Mouse (Mus musculus) lung, adult 2 months (tissue): ENCODE results near the gene Zranb1. TPM values are rescaled to one million over a fixed set of nuclear protein-coding genes. Genes with fewer than 3 reads are reported as not detected.

ENCODE experiments used
- DNase-seq: peaks from one replicate; pipeline ENCODE4 v3.0.0; 2022
- H3K4me1 ChIP-seq: fragments of 200-500 bp; 2 replicates; pipeline ENCODE4 v1.6.1; 2011; ENCODE audit warnings: low read length; ENCODE audit not compliant: control insufficient read depth, insufficient read depth
- H3K4me3 ChIP-seq: fragments of 200-500 bp; replicated peaks from 2 replicates; pipeline ENCODE3; 2011; ENCODE audit warnings: low read depth, mild to moderate bottlenecking, control low read depth, low read length; ENCODE audit errors: extremely low read depth
- CTCF ChIP-seq: fragments of 200-500 bp; IDR thresholded peaks from 2 replicates; pipeline ENCODE4 v1.5.1; 2011; ENCODE audit warnings: mild to moderate bottlenecking, low read length, control low read depth; ENCODE audit not compliant: insufficient read depth
- POLR2A ChIP-seq: fragments of 200-500 bp; IDR thresholded peaks from 2 replicates; pipeline ENCODE4 v1.6.1; 2011; ENCODE audit warnings: low read depth, mild to moderate bottlenecking, control low read depth, low read length, borderline replicate concordance; ENCODE audit errors: extremely low read depth
- WGBS: fragments of 180-500 bp; shearing (Covaris S2); methylation state at CpG from one replicate; pipeline ENCODE4 v1.1.7; 2018; 5-methylcytosine and 5-hydroxymethylcytosine counted together
- polyA plus RNA-seq: library from polyadenylated mRNA; depleted of rRNA; stranded (reverse); fragments of >200 nt; gene quantifications from 2 replicates; pipeline ENCODE4 v1.2.3, GENCODE M21; 2012

The Zranb1 gene
- polyA plus RNA-seq, 1 experiment = 10.2 TPM

DNA sequence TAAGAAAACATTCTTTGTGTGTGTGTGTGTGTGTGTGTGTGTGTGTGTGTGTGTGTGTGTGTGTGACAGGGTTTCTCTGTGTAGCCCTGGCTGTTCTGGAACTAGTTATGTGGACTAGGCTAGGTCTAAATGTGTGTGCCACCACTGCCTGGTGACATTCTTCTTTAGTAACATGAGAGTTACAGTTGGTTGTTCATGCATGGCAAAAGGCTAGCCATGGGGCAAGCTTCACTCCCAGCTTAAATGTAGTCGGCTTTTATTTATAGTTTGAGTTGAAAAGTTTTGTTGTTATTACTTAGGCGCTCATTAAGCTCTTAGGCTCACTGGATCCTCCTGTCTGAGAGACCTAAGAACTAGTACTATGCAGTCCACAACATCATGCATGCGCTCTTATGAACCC is 33.5 kb downstream of the Zranb1 start:
- no peak for DNase-seq
- 78% methylated on average over 3 of the region's 3 CpGs for WGBS
- H3K4me1 ChIP-seq = peaks cover 5% of the 10 kb centered on the region
- H3K4me3 ChIP-seq = no peak overlapping the region
- TF ChIP-seq POLR2A = no peak
- no peak for TF ChIP-seq CTCF

DNA sequence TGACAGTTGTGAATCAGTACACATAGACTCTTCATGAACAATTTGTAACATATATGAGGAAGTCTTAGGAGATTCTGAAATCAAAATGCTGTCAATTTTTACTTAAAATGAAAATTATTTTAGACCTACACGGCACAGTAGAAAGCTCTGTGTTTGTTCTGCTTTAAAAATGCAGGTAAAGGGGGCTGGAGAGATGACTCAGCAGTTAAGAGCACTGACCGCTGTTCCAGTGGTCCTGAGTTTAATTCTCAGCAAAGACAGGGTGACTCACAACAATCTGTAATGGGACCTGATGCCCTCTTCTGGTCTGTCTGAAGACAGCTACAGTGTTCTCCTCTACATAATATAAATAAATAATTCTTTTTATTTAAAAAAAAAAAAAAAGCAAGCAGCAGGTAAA is 34.8 kb downstream of the Zranb1 start:
- no peak overlapping the region for H3K4me3 ChIP-seq
- TF ChIP-seq CTCF (no peak), POLR2A (no peak)
- WGBS = 76% methylated on average over 2 of the region's 2 CpGs
- peaks cover 5% of the 10 kb centered on the region for H3K4me1 ChIP-seq
- no peak for DNase-seq

DNA sequence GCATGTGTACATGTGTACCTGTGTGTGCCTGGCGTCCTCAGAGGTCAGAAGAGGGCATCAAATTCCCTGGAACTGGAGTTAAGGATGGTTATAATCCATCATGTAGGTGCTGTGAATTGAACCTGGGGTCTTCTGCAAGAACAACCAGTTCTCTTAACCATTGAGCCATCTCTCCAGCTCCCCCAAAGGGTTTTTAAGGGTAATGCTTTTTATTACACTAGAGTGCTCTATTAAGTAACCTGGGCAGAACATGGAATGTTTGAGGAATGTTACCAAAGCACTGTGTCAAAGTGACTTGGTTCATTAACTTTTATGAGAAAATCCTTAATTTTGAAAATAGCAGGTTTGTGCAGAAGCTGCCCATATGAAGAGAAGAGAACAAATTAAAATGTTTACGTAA is 41.1 kb downstream of the Zranb1 start:
- no peak for DNase-seq
- no peak for TF ChIP-seq CTCF
- TF ChIP-seq POLR2A = no peak
- H3K4me1 ChIP-seq = peaks cover 5% of the 10 kb centered on the region
- H3K4me3 ChIP-seq = no peak overlapping the region
- WGBS = 96% methylated on average over 2 of the region's 2 CpGs

DNA sequence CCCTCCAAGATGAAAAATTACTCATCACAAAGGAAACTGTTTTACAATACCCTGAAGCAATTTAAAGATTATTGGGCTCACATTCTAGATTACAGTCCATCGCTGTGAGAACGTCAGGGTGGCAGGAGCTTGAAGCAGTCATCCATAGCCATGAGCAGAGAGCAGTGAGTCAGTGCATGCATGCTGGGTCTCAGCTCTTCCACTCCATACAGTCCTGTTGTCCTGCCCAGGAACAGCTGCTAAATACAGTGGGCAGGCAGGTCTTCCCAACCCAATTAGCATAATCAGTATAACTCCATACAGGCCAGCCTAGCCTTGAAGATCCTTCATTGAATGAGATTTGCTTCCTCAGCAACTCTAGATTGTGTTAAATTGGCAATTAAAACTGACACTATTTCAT is 45.1 kb downstream of the Zranb1 start:
- WGBS = 73% methylated on average over 2 of the region's 2 CpGs
- TF ChIP-seq CTCF (no peak), POLR2A (no peak)
- no peak overlapping the region for H3K4me3 ChIP-seq
- no peak for DNase-seq
- H3K4me1 ChIP-seq = no peaks in the 10 kb centered on the region

DNA sequence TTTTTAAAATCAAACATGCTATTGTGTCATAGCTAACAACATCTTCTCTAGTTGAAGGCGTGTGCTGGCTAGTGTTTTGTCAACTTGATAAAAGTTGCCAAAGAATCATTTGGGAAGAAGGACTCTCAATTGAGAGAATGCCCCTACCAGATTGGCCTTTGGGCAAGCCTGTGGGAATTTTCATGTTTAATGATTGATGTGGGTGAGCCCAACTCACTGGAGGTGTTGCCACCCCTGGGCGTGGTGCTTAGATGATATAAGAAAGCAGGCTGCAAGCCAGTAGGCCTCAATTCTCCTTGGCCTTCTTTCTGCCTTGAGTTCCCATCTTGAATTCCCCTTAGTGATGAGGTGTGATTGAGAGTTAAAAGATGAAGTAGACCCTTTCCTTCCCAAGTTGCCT is 47.0 kb downstream of the Zranb1 start:
- Histone ChIP-seq H3K4me1 (peaks cover 3% of the 10 kb centered on the region; the same call in 1 of the 2 replicates), H3K4me3 (no peak overlapping the region)
- no peak for TF ChIP-seq POLR2A
- no peak for TF ChIP-seq CTCF
- 76% methylated on average over 2 of the region's 2 CpGs for WGBS
- no peak for DNase-seq

DNA sequence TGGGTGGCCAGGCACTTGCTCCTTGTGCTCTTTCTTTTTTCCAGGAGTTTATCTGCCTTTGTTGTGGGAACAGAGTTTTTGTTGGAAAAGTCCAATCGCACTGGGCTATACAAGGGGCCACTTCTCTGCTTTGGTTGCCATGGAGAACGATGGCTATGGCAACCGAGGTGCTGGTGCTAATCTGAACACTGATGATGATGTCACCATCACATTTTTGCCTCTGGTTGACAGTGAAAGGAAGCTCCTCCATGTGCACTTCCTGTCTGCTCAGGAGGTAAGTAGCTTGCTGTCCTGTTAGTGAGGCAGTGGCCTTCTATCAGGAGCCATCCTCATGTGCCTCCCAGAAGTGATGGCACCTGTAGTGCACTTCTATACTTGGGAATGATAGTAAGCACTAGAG is 51.7 kb downstream of the Zranb1 start:
- no peak for DNase-seq
- H3K4me3 ChIP-seq = no peak overlapping the region
- TF ChIP-seq CTCF (no peak), POLR2A (no peak)
- WGBS = 35% methylated on average over 3 of the region's 3 CpGs
- H3K4me1 ChIP-seq = peaks cover 3% of the 10 kb centered on the region; the same call in 1 of the 2 replicates

DNA sequence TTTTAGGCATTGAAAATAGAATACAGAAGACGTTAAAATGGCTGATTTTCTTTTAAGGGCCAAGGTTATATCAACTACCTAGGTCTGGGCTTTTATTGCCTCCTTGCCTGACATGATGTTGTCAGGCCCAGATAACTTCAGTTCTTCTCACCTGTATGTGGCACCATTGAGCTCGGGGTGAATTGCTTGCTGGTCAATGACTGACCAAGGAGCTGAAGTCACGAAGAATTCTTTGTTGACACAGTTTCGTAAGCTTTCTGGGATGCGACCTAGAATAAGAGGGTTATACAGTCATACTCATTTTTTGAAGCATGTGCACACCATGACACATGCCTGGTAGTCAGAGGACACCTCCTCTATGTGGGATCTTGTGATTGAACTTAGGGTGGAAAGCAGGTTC is 58.9 kb downstream of the Zranb1 start:
- no peaks in the 10 kb centered on the region for H3K4me1 ChIP-seq
- H3K4me3 ChIP-seq = no peak overlapping the region
- TF ChIP-seq CTCF (no peak), POLR2A (no peak)
- no peak for DNase-seq
- 70% methylated on average over 5 of the region's 5 CpGs for WGBS

DNA sequence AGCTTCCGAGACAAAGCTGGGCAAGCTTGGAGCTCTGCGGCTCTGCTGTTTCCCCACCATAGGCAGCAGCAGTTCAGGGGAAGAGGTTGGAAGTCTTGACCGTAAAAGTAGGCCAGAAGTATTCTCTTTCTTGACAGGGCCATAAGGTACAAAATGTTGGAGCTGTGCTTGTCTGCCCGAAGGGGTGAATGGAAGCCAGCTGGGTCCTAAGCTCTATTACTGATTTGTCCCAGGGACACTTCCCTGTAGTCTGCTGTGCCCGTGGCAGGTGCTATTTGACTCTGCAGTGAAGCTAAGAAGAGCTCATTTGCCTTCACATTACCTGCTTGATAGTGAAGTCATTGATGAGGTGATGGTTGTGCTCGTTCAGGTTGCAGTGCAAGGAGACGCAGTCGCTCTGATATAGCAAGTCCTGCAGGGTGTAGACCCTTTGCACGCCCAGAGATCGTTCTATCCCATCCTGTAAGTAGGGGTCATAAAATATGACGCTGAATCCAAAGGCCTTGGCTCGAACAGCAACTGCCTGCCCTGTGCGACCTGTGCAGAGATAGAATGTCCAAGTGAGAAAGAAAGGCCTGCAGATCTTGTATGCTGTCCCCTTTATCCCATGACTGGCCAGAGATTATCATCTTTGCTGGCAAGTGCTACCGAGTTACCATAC is 60.4 kb downstream of the Zranb1 start:
- H3K4me3 ChIP-seq = no peak overlapping the region
- no peak for TF ChIP-seq CTCF
- no peak for TF ChIP-seq POLR2A
- no peaks in the 10 kb centered on the region for H3K4me1 ChIP-seq
- 91% methylated on average over 14 of the region's 14 CpGs for WGBS
- DNase-seq = peak; percentile 3

DNA sequence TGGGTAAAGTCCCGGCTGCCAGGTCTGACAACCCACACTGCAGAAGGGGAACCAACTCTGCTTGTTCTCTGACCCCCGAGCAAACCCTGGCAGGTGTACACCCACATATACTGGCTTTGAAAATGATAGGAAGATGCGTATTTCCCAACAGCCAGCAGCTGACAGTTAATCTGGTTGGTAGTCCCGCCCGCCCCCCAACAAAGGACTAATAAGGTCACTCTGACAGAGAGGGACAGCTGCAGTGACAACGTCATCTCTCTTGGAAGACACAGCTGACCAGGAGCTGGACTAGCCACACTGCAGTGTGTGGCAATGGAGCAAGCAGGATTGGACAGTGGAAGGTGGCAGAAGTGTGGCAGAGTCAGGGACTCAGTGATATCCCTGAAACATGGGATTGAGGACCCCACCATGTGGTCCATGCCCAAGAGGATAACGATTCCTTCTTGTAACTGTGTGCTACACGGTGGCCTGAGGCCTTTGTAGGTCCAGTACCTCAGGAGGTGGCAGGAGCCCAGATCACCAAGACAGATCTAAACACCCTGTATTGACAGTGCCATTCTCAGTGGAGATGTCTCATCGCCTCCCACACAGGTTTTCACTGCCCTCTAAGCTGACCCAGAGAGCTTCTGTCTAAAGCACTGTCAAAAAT is 62.1 kb downstream of the Zranb1 start:
- H3K4me3 ChIP-seq = no peak overlapping the region
- no peak for DNase-seq
- no peaks in the 10 kb centered on the region for H3K4me1 ChIP-seq
- WGBS = 90% methylated on average over 9 of the region's 9 CpGs
- no peak for TF ChIP-seq POLR2A
- no peak for TF ChIP-seq CTCF

DNA sequence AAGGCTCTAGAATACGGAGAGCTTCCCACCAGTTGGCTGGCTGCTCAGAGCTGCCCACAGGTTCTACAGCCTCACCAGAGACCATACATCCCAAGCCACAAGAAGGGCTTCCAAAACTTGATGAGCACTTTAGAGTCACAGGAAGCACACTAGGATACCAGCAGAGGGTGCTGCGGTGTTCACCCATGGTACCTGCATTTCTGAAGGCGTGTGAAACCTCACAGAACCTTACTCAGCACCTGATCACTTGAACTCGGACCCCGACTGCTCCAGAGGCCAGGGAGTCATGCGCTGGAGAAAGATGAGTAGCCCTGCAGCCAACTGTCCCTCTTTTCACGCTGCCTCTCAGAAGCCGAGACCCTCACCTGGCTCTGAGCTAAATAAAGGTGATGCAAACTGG is 63.2 kb downstream of the Zranb1 start:
- no peak for DNase-seq
- 82% methylated on average over 8 of the region's 8 CpGs for WGBS
- Histone ChIP-seq H3K4me3 (no peak overlapping the region), H3K4me1 (no peaks in the 10 kb centered on the region)
- TF ChIP-seq POLR2A = no peak
- TF ChIP-seq CTCF = peak; percentile 26; the same call in 1 of the 2 replicates

DNA sequence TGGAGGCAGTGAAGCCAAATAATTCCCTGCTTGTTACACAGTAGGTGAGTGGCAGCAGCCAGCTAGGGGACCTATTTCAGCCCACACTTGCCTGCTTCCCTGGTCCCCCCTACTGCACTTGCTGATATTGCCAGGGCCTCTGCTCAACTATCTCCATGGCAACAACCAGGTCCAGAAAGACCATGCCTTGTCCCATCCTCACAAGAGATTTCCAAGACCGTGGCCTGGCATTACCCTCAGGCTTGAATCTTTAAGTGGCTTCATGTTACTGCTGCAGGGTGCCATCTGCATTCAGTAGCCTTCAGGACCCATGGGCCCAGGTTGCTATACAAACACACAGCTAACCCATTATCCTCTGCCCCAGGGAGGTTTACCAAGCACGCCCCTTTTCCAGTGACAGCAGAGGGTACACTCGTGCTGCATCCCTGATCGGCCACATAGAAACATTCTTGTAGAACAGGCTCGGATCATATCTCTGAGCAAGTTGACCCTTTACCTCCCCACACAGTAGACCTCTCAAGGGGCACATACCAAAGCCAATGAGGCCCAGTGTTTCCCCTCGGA is 63.8 kb downstream of the Zranb1 start:
- Histone ChIP-seq H3K4me1 (no peaks in the 10 kb centered on the region), H3K4me3 (no peak overlapping the region)
- 82% methylated on average over 6 of the region's 6 CpGs for WGBS
- TF ChIP-seq CTCF = no peak
- TF ChIP-seq POLR2A = no peak
- DNase-seq = no peak
